Comparison of ENCODE assay signal across 17 mouse cellular contexts in the genomic region with DNA sequence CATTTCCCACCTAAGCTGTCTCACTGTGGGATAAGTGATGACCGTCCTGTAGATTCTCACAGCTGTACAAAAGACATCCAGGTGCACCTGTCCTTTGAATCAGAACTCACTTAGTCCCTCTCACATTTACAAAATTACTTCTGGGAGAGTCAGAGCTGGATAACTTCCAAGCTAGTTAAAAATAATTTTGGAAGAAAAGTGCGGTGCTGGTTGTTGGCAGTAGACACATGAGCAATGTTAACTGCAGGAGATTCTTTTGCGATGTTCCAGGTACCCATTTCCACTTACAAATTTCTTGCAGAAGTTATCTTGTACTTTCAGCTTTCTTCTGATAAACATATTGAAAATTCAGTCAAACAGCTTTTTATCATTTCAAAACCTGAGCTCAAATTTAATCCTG.
"Had no signal": no experiment of that assay in that cellular context is flagged by ENCODE, and none has a peak within 500 bp of the region (broad histone marks: within the 10 kb centered on the region; RNA-seq: fewer than 3 reads in every experiment).

No protein-coding gene starts in this region.

- ATAC-seq: hindbrain, embryonic 16.5 days; inflammation-experienced regulatory T-cells, adult 6 months; intestine, embryonic 15.5 days; intestine, postnatal 0 days; liver, embryonic 12.5 days had no signal

- DNase-seq: gastrocnemius, adult 2 months; gastrocnemius, postnatal 10 days; gastrocnemius, postnatal 25 days; heart, adult 18-20 months; heart, postnatal 10 days; heart, postnatal 4 days; kidney, adult 18-20 months; kidney, adult 8-10 months; kidney, postnatal 10 days; kidney, postnatal 36 days; layer of hippocampus, postnatal 36 days; left cerebral cortex, postnatal 4 days had no signal
